21 mouse cellular contexts compared by ENCODE assay signal in the genomic region with DNA sequence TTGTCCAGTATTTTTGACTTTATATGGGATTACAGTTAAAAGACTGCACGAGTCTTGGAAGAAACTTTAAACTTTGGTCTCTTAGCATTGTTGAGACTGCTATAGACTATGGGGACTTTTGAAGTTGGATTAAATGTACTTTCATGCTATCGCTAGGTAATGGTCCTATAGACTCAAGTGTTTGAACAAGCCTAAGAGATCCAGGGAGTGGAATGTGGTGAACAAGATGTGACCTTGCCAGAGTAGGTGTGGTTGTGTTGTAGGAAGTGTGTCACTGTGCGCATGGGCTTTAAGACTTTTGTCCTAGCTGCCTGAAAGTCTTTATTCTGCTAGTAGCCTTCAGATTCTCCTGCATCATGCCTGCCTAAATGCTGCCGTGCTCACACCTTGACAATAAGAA.
"Had no signal": no experiment of that assay in that cellular context is flagged by ENCODE, and none has a peak within 500 bp of the region (broad histone marks: within the 10 kb centered on the region; RNA-seq: fewer than 3 reads in every experiment).

No protein-coding gene starts in this region.

- H3K27ac ChIP-seq: gastrocnemius, adult 2 months; heart, embryonic 10.5 days; hindbrain, embryonic 13.5 days; hindbrain, embryonic 15.5 days; hindbrain, postnatal 0 days; limb, embryonic 13.5 days; limb, embryonic 15.5 days had no signal

- ATAC-seq: forebrain, postnatal 0 days; hindbrain, postnatal 0 days; intestine, embryonic 16.5 days had no signal

- DNase-seq: forebrain, postnatal 0 days; gastrocnemius, adult 2 months; gastrocnemius, postnatal 10 days; gastrocnemius, postnatal 25 days; heart, adult 18-20 months; heart, postnatal 10 days; kidney, adult 11 months; kidney, adult 8-10 months; kidney, postnatal 10 days; kidney, postnatal 25 days; layer of hippocampus, adult 9-11 months; layer of hippocampus, postnatal 36 days; left cerebral cortex, postnatal 4 days had no signal

- H3K4me1 ChIP-seq: heart, embryonic 10.5 days; heart, embryonic 12.5 days; hindbrain, embryonic 13.5 days; hindbrain, embryonic 15.5 days; limb, embryonic 13.5 days; limb, embryonic 15.5 days had no signal

- H3K4me3 ChIP-seq: gastrocnemius, adult 2 months; heart, embryonic 10.5 days; heart, embryonic 12.5 days; hindbrain, embryonic 13.5 days; hindbrain, embryonic 15.5 days; limb, embryonic 13.5 days; limb, embryonic 15.5 days had no signal

- H3K36me3 ChIP-seq: heart, embryonic 10.5 days; heart, embryonic 12.5 days; hindbrain, embryonic 13.5 days; hindbrain, embryonic 15.5 days; limb, embryonic 13.5 days; limb, embryonic 15.5 days had no signal

- H3K4me2 ChIP-seq: heart, embryonic 12.5 days; hindbrain, embryonic 13.5 days; hindbrain, embryonic 15.5 days; limb, embryonic 13.5 days; limb, embryonic 15.5 days had no signal

- H3K9me3 ChIP-seq: heart, embryonic 10.5 days; heart, embryonic 12.5 days; hindbrain, embryonic 13.5 days; hindbrain, embryonic 15.5 days; limb, embryonic 13.5 days; limb, embryonic 15.5 days had no signal

- H3K27me3 ChIP-seq: heart, embryonic 12.5 days; hindbrain, embryonic 13.5 days; hindbrain, embryonic 15.5 days; limb, embryonic 13.5 days; limb, embryonic 15.5 days had no signal

- H3K9ac ChIP-seq: forebrain, postnatal 0 days; heart, embryonic 12.5 days; hindbrain, embryonic 13.5 days; hindbrain, embryonic 15.5 days; limb, embryonic 13.5 days; limb, embryonic 15.5 days had no signal
